In the genomic region with DNA sequence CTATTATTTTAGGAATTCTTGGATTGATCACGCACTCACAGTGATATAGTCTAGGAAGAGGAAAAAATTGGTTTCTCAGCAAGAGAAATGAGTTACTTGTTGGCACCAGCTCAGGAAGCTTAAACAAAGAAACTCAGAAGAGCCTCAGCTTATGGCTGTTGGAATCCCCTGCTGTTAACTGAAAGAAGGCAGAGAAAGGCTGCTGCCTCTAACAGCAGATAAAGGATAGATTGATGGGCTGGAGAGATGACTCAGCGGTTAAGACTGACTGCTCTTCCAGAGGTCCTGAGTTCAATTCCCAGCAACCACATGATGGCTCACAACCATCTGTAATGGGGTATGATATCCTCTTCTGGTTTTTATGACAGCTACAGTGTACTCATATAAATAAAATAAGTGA, we compare ENCODE assay signal across 25 mouse cellular contexts. TPM values are rescaled to one million over a fixed set of nuclear protein-coding genes. Genes with fewer than 3 reads are reported as not detected.
DNase-seq lines count a peak whose midpoint lies in the region; TF ChIP-seq lines count a peak whose summit lies in the region.
"Had no signal": no experiment of that assay in that cellular context is flagged by ENCODE, and none has a peak within 500 bp of the region (broad histone marks: within the 10 kb centered on the region; RNA-seq: fewer than 3 reads in every experiment).

No protein-coding gene starts in this region.

- H3K9me3 ChIP-seq in ES-Bruce4 (replicated peaks; ENCODE audit: control insufficient read depth, insufficient read depth, low read length, poor library complexity, severe bottlenecking) = no peaks in the 10 kb centered on the region
- H3K9me3 ChIP-seq: embryonic facial prominence, embryonic 13.5 days; embryonic facial prominence, embryonic 15.5 days; forebrain, embryonic 10.5 days; forebrain, embryonic 12.5 days had no signal

- DNase-seq in NIH3T3 (ENCODE audit: low read depth) = peak; percentile 20
- DNase-seq in layer of hippocampus, postnatal 25 days (ENCODE audit: extremely low spot score in 1 of 2, low spot score in 1 of 2) = no peak
- DNase-seq in cerebellum, adult 11 months = no peak
- no peak for DNase-seq in left cerebral cortex, postnatal 10 days (ENCODE audit: extremely low spot score in 1 of 2, low spot score in 2 of 2)
- DNase-seq: adrenal gland, adult 8-10 months; adrenal gland, postnatal 14 days; adrenal gland, postnatal 36 days; B cell, adult 2 months; cerebellum, adult 18-20 months; cerebellum, adult 8-10 months; cerebellum, adult 9-11 months; cerebellum, postnatal 14 days; cerebellum, postnatal 36 days; embryo, embryonic 11 days had no signal

- H3K27ac ChIP-seq in ES-Bruce4 (ENCODE audit: insufficient read depth, low read length) = peak overlapping the region; percentile 13
- H3K27ac ChIP-seq: embryonic facial prominence, embryonic 13.5 days; embryonic facial prominence, embryonic 15.5 days; forebrain, embryonic 10.5 days; forebrain, embryonic 12.5 days had no signal

- no peak overlapping the region for H3K4me3 ChIP-seq in ES-Bruce4 (ENCODE audit: low read depth, low read length)
- H3K4me3 ChIP-seq: embryonic facial prominence, embryonic 13.5 days; embryonic facial prominence, embryonic 15.5 days; erythroblast, embryonic 14.5 days; forebrain, embryonic 10.5 days; forebrain, embryonic 12.5 days had no signal

- H3K27me3 ChIP-seq in ES-Bruce4 (ENCODE audit: control insufficient read depth, insufficient read depth, low read length, poor library complexity, severe bottlenecking) = no peaks in the 10 kb centered on the region
- H3K27me3 ChIP-seq: CH12.LX; embryonic facial prominence, embryonic 13.5 days; embryonic facial prominence, embryonic 15.5 days; forebrain, embryonic 12.5 days had no signal

- peaks cover 10% of the 10 kb centered on the region for H3K36me3 ChIP-seq in ES-Bruce4 (ENCODE audit: control insufficient read depth, insufficient read depth, low read length, poor library complexity, severe bottlenecking)

- H3K4me1 ChIP-seq in ES-Bruce4 (ENCODE audit: control insufficient read depth, insufficient read depth, low read length) = no peaks in the 10 kb centered on the region
- H3K4me1 ChIP-seq: embryonic facial prominence, embryonic 13.5 days; embryonic facial prominence, embryonic 15.5 days; forebrain, embryonic 10.5 days; forebrain, embryonic 12.5 days had no signal

- TF ChIP-seq EP300 in ES-Bruce4 (IDR thresholded peaks at IDR 0.05; ENCODE audit: insufficient read depth, low read depth, low read length) = no peak

- H3K9ac ChIP-seq in ES-Bruce4 (ENCODE audit: low read depth, poor library complexity, severe bottlenecking) = no peak overlapping the region
- H3K9ac ChIP-seq: embryonic facial prominence, embryonic 13.5 days; embryonic facial prominence, embryonic 15.5 days; forebrain, embryonic 12.5 days had no signal

- no peak for TF ChIP-seq CTCF in ES-Bruce4 (IDR thresholded peaks at IDR 0.05; ENCODE audit: low read depth, low read length)

- intact Hi-C loops in left cerebral cortex, postnatal 10 days (cut with DNase I) = loop anchor here (10.0 kb wide), 1 partner anchor 263 kb away; no protein-coding TSS in a partner anchor

- TF ChIP-seq POLR2A in ES-Bruce4 (IDR thresholded peaks at IDR 0.05; ENCODE audit: insufficient read depth, low read length) = no peak

RNA-seq across cellular contexts. Expression of gene Pdcd7, which starts 18.5 kb away (rescaled TPM):
- 31.1 and 37.7 TPM in 2 replicates for polyA plus RNA-seq in ES-Bruce4 (2011; ENCODE audit: insufficient read depth, insufficient read length, low read depth, missing spikeins)
- 10 to 100 TPM; 25.0 to 25.7 TPM for total RNA-seq in layer of hippocampus, postnatal 25 days (2021)
- 10 to 100 TPM; 23.1 to 23.7 TPM for total RNA-seq in left cerebral cortex, postnatal 10 days (2021)

RNA-seq across cellular contexts. Expression of gene Clpx, which starts 33.3 kb away (rescaled TPM):
- 29.6 and 31.5 TPM in 2 replicates for polyA plus RNA-seq in ES-Bruce4 (2011; ENCODE audit: insufficient read depth, insufficient read length, low read depth, missing spikeins)
- total RNA-seq in layer of hippocampus, postnatal 25 days (2021) = 10 to 100 TPM; 32.8 to 33.3 TPM
- 10 to 100 TPM; 25.3 to 25.4 TPM for total RNA-seq in left cerebral cortex, postnatal 10 days (2021)

RNA-seq across cellular contexts. Expression of gene Ubap1l, which starts 33.5 kb away (rescaled TPM):
- polyA plus RNA-seq in ES-Bruce4 (2011; ENCODE audit: insufficient read depth, insufficient read length, low read depth, missing spikeins) = 1.5 and 1.8 TPM in 2 replicates
- total RNA-seq in layer of hippocampus, postnatal 25 days (2021) = 1 to 10 TPM; 2.0 to 2.5 TPM
- 1 to 10 TPM; 2.5 to 4.7 TPM for total RNA-seq in left cerebral cortex, postnatal 10 days (2021)
- total RNA-seq: common myeloid progenitor, adult 5-6 weeks had no signal
- polyA plus RNA-seq: activated CD4-positive, CD25-positive, alpha-beta regulatory T cell, adult 4 months; CD4-positive, CD25-positive, alpha-beta regulatory T cell, adult 4 months; embryonic facial prominence, embryonic 11.5 days; embryonic facial prominence, embryonic 15.5 days had no signal
